Mouse (Mus musculus) kidney, embryonic 16.5 days (tissue): ENCODE data around the gene Zfp866. TPM values are rescaled to one million over a fixed set of nuclear protein-coding genes. Genes with fewer than 3 reads are reported as not detected.

Source experiments
- ATAC-seq: fragments of 200-750 bp; cut with Nextera tagmentation; 2 replicates; pipeline ENCODE4 v1.8.0; 2017; ENCODE audit warnings: moderate TSS enrichment; ENCODE audit not compliant: low FRiP score, low TSS enrichment
- H3K27ac ChIP-seq: fragments of 300-500 bp; sonication (generic); 2 replicates; pipeline ENCODE4 v1.5.1; 2014; ENCODE audit warnings: low read length
- H3K27me3 ChIP-seq: fragments of 300-500 bp; sonication (generic); 2 replicates; pipeline ENCODE4 v1.6.1; 2014; ENCODE audit warnings: low read length, control low read depth, mixed read lengths; ENCODE audit not compliant: insufficient read depth
- H3K36me3 ChIP-seq: fragments of 300-500 bp; sonication (generic); 2 replicates; pipeline ENCODE4 v1.6.1; 2014; ENCODE audit warnings: low read length, control low read depth, mixed read lengths; ENCODE audit not compliant: insufficient read depth
- H3K4me1 ChIP-seq: fragments of 300-500 bp; sonication (generic); 2 replicates; pipeline ENCODE4 v1.6.1; 2014; ENCODE audit warnings: low read length, control low read depth, mixed read lengths; ENCODE audit not compliant: insufficient read depth
- H3K4me2 ChIP-seq: fragments of 300-500 bp; sonication (generic); replicated peaks from 2 replicates; pipeline ENCODE4 v1.6.1; 2014; ENCODE audit warnings: low read depth, low read length
- H3K4me3 ChIP-seq: fragments of 300-500 bp; sonication (generic); 2 replicates; pipeline ENCODE4 v1.5.1; 2014; ENCODE audit warnings: mild to moderate bottlenecking, low read length
- H3K9ac ChIP-seq: fragments of 300-500 bp; sonication (generic); replicated peaks from 2 replicates; pipeline ENCODE4 v1.6.1; 2014; ENCODE audit warnings: low read length
- H3K9me3 ChIP-seq: fragments of 300-500 bp; sonication (generic); 2 replicates; pipeline ENCODE4 v1.6.1; 2016; ENCODE audit warnings: low read length, control low read depth
- WGBS: fragments of 180-500 bp; shearing (Covaris S2); extraction: QIAGEN DNeasy Blood & Tissue Kit; methylation state at CpG from one replicate; pipeline ENCODE4 v1.1.7; 2014; 5-methylcytosine and 5-hydroxymethylcytosine counted together
- polyA plus RNA-seq: library from polyadenylated mRNA; unstranded; fragments of >200 nt; fragmentation: Nextera tagmentation; extraction: Ambion mirVana; gene quantifications from 2 replicates; pipeline ENCODE4 v1.2.1, GENCODE M21; 2015

The Zfp866 gene
- polyA plus RNA-seq, 1 experiment from 2014 or later: 30.1 TPM

- H3K27me3 ChIP-seq: no peaks in the 10 kb centered on the region
- H3K4me1 ChIP-seq: peaks cover 4% of the 10 kb centered on the region; the same call in 1 of the 2 replicates
- H3K9ac ChIP-seq: peak within 1 kb of the TSS; percentile 92
- peak within 1 kb of the TSS; percentile 55 for H3K4me2 ChIP-seq
- no peaks in the 10 kb centered on the region for H3K36me3 ChIP-seq
- WGBS: 2% methylated on average over 48 of the region's 48 CpGs
- H3K4me3 ChIP-seq: peak within 1 kb of the TSS; percentile 78
- ATAC-seq: peak; percentile 99
- H3K9me3 ChIP-seq: no peaks in the 10 kb centered on the region
- peak within 1 kb of the TSS; percentile 99 for H3K27ac ChIP-seq
Measured at GRCm38 (mm10) chr8:69749544-69750454, 41.2 kb downstream of the Zfp866 start, which contains the start of gene Zfp963. Gene Zfp963 (minus strand): TSS chr8:69749970.

- Histone ChIP-seq H3K4me2 (no peak overlapping the region), H3K9ac (no peak overlapping the region), H3K36me3 (peaks cover 13% of the 10 kb centered on the region; the same call in 1 of the 2 replicates), H3K27me3 (no peaks in the 10 kb centered on the region), H3K9me3 (no peaks in the 10 kb centered on the region), H3K4me1 (no peaks in the 10 kb centered on the region), H3K27ac (no peak overlapping the region), H3K4me3 (no peak overlapping the region)
- 87% methylated on average over 2 of the region's 2 CpGs for WGBS
- no peak for ATAC-seq
Measured at GRCm38 (mm10) chr8:69741231-69741630, 49.7 kb downstream of the Zfp866 start.

- Histone ChIP-seq H3K9ac (no peak overlapping the region), H3K36me3 (peaks cover 13% of the 10 kb centered on the region; the same call in 1 of the 2 replicates), H3K27ac (no peak overlapping the region), H3K4me2 (no peak overlapping the region), H3K4me1 (no peaks in the 10 kb centered on the region), H3K27me3 (no peaks in the 10 kb centered on the region), H3K9me3 (no peaks in the 10 kb centered on the region), H3K4me3 (no peak overlapping the region)
- ATAC-seq: no peak
- 87% methylated on average over 6 of the region's 6 CpGs for WGBS
Measured at GRCm38 (mm10) chr8:69740763-69741162, 50.2 kb downstream of the Zfp866 start.

GRCm38 (mm10) chr8:69735495-69735894 is 55.5 kb downstream of the Zfp866 start:
- Histone ChIP-seq H3K4me3 (no peak overlapping the region), H3K4me2 (no peak overlapping the region), H3K9me3 (peaks cover 8% of the 10 kb centered on the region; the same call in 1 of the 2 replicates), H3K9ac (no peak overlapping the region), H3K27ac (no peak overlapping the region), H3K27me3 (no peaks in the 10 kb centered on the region), H3K36me3 (no peaks in the 10 kb centered on the region), H3K4me1 (no peaks in the 10 kb centered on the region)
- no peak for ATAC-seq
- 81% methylated on average over 1 of the region's 1 CpGs for WGBS

- Histone ChIP-seq H3K4me1 (peaks cover 14% of the 10 kb centered on the region), H3K27me3 (no peaks in the 10 kb centered on the region), H3K36me3 (peaks cover 10% of the 10 kb centered on the region), H3K27ac (peak overlapping the region; percentile 3; the same call in 1 of the 2 replicates), H3K9me3 (no peaks in the 10 kb centered on the region), H3K9ac (peak overlapping the region; percentile 14; the same call in 1 of the 2 replicates), H3K4me3 (peak overlapping the region; percentile 75), H3K4me2 (peak overlapping the region; percentile 47)
- 48% methylated on average over 5 of the region's 5 CpGs for WGBS
- peak; percentile 12 for ATAC-seq
Measured at GRCm38 (mm10) chr8:69717232-69717580, 73.8 kb downstream of the Zfp866 start.

- peak overlapping the region; percentile 56 for H3K4me2 ChIP-seq
- H3K27me3 ChIP-seq: no peaks in the 10 kb centered on the region
- peak overlapping the region; percentile 75 for H3K4me3 ChIP-seq
- no peaks in the 10 kb centered on the region for H3K9me3 ChIP-seq
- peak; percentile 100 for ATAC-seq
- H3K36me3 ChIP-seq: peaks cover 13% of the 10 kb centered on the region
- H3K4me1 ChIP-seq: peaks cover 14% of the 10 kb centered on the region
- H3K9ac ChIP-seq: peak overlapping the region; percentile 92
- under 1% methylated on average over 49 of the region's 52 CpGs for whole genome bisulfite sequencing
- H3K27ac ChIP-seq: peak overlapping the region; percentile 99
Measured at GRCm38 (mm10) chr8:69716403-69717231, 74.4 kb downstream of the Zfp866 start.

GRCm38 (mm10) chr8:69715366-69715765 is 75.6 kb downstream of the Zfp866 start:
- Histone ChIP-seq H3K4me1 (peaks cover 14% of the 10 kb centered on the region), H3K4me3 (peak overlapping the region; percentile 22; the same call in 1 of the 2 replicates), H3K27me3 (no peaks in the 10 kb centered on the region), H3K9me3 (no peaks in the 10 kb centered on the region), H3K27ac (no peak overlapping the region), H3K4me2 (peak overlapping the region; percentile 56), H3K36me3 (peaks cover 19% of the 10 kb centered on the region), H3K9ac (peak overlapping the region; percentile 41)
- ATAC-seq: no peak
- WGBS: 78% methylated on average over 6 of the region's 6 CpGs

GRCm38 (mm10) chr8:69713516-69713915 is 77.5 kb downstream of the Zfp866 start:
- Histone ChIP-seq H3K4me3 (no peak overlapping the region), H3K9ac (no peak overlapping the region), H3K4me2 (no peak overlapping the region), H3K27me3 (no peaks in the 10 kb centered on the region), H3K9me3 (no peaks in the 10 kb centered on the region), H3K4me1 (peaks cover 14% of the 10 kb centered on the region), H3K27ac (no peak overlapping the region), H3K36me3 (peaks cover 37% of the 10 kb centered on the region)
- no peak for ATAC-seq
- WGBS: 74% methylated on average over 8 of the region's 8 CpGs
